Mouse (Mus musculus) stomach, embryonic 15.5 days (tissue): ENCODE measurements around the gene Gng2. TPM values are rescaled to one million over a fixed set of nuclear protein-coding genes. Genes with fewer than 3 reads are reported as not detected.

Experiments used
- ATAC-seq: fragments of 200-750 bp; cut with Nextera tagmentation; 2 replicates; pipeline ENCODE4 v1.8.0; 2017; ENCODE audit warnings: low read depth, moderate number of reproducible peaks, moderate TSS enrichment; ENCODE audit not compliant: insufficient read depth, low FRiP score
- H3K27ac ChIP-seq: fragments of 300-500 bp; sonication (generic); 2 replicates; pipeline ENCODE4 v1.5.1; 2015; ENCODE audit warnings: mild to moderate bottlenecking, inconsistent platforms
- H3K27me3 ChIP-seq: fragments of 300-500 bp; sonication (generic); replicated peaks from 2 replicates; pipeline ENCODE4 v1.6.1; 2015; ENCODE audit warnings: inconsistent platforms
- H3K36me3 ChIP-seq: fragments of 300-500 bp; sonication (generic); 2 replicates; pipeline ENCODE4 v1.6.1; 2015; ENCODE audit warnings: inconsistent platforms
- H3K4me1 ChIP-seq: fragments of 300-500 bp; sonication (generic); 2 replicates; pipeline ENCODE4 v1.6.1; 2015; ENCODE audit warnings: inconsistent platforms
- H3K4me2 ChIP-seq: fragments of 300-500 bp; sonication (generic); 2 replicates; pipeline ENCODE4 v1.6.1; 2015; ENCODE audit warnings: mild to moderate bottlenecking, inconsistent platforms
- H3K4me3 ChIP-seq: fragments of 300-500 bp; sonication (generic); replicated peaks from 2 replicates; pipeline ENCODE4 v1.5.1; 2015; ENCODE audit warnings: inconsistent platforms
- H3K9ac ChIP-seq: fragments of 300-500 bp; sonication (generic); 2 replicates; pipeline ENCODE4 v1.6.1; 2015; ENCODE audit warnings: inconsistent platforms
- H3K9me3 ChIP-seq: fragments of 300-500 bp; sonication (generic); 2 replicates; pipeline ENCODE4 v1.6.1; 2016; ENCODE audit warnings: inconsistent platforms
- WGBS: fragments of 180-500 bp; shearing (Covaris S2); methylation state at CpG from one replicate; pipeline ENCODE4 v1.1.7; 2015; 5-methylcytosine and 5-hydroxymethylcytosine counted together
- polyA plus RNA-seq: library from polyadenylated mRNA; unstranded; fragments of >200 nt; fragmentation: Nextera tagmentation; extraction: Ambion mirVana; gene quantifications from 2 replicates; pipeline ENCODE4 v1.2.1, GENCODE M21; 2015

Gng2 gene
- 45.5 and 46.0 TPM in 2 replicates for polyA plus RNA-seq

DNA sequence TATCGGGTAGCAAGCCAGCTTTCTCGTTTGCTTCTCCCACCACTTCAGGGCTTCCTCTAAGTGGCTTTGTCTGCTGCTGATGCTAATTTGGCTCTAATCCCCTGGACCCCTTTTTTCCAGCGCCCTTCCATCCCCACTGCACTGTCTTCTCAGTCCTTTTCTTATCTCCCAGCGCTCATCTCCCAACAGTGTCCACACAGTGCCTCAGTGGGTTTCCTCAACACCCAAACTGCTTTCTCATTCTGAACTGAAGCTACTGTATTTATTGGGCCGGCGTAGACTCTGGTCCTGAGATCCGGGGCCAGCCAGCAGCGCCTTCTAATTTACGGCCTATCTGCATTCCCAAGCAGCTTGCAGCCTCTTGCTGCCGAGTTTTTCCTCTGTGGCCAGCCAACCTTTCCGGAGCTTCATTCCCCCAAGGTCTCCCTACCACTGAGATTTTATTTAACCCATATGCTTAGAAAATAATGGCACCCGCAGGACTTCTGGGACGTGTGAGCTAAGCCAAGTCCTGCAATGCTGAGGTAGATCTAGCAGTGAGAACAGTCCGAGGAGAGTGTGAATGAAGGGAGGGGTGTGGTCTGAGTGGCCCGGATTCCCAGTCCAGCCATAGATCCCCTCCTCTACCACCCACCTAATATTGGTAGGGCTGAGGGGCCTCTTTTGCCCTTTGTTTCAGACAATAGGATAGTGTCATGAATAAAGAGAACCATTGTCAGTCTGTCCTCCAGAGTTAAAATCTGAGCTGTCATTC lies at the start of gene Gng2:
Gene Gng2, minus strand, starts transcription at position 357 of the 754 bp plus-strand sequence.
- no peaks in the 10 kb centered on the region for H3K36me3 ChIP-seq
- H3K27me3 ChIP-seq, result no peaks in the 10 kb centered on the region
- peak within 1 kb of the TSS; percentile 67 for H3K4me2 ChIP-seq
- H3K9me3 ChIP-seq, result no peaks in the 10 kb centered on the region
- peak; percentile 20; the same call in 1 of the 2 replicates for ATAC-seq
- H3K4me3 ChIP-seq, result peak within 1 kb of the TSS; percentile 50
- H3K9ac ChIP-seq, result peak within 1 kb of the TSS; percentile 41; the same call in 1 of the 2 replicates
- peak within 1 kb of the TSS; percentile 80 for H3K27ac ChIP-seq
- H3K4me1 ChIP-seq, result peaks cover 12% of the 10 kb centered on the region; the same call in 1 of the 2 replicates
- 13% methylated on average over 15 of the region's 15 CpGs for WGBS

GRCm38 (mm10) chr14:20024888-20025719 lies 47.7 kb upstream of the Gng2 start:
- no peak overlapping the region; the same call in 1 of the 2 replicates for H3K27ac ChIP-seq
- H3K9ac ChIP-seq, result no peak overlapping the region
- no peak for ATAC-seq
- 45% methylated on average over 6 of the region's 6 CpGs for WGBS
- no peaks in the 10 kb centered on the region for H3K36me3 ChIP-seq
- no peaks in the 10 kb centered on the region for H3K4me1 ChIP-seq
- H3K27me3 ChIP-seq, result no peaks in the 10 kb centered on the region
- H3K4me2 ChIP-seq, result no peak overlapping the region
- no peak overlapping the region for H3K4me3 ChIP-seq
- H3K9me3 ChIP-seq, result no peaks in the 10 kb centered on the region

DNA sequence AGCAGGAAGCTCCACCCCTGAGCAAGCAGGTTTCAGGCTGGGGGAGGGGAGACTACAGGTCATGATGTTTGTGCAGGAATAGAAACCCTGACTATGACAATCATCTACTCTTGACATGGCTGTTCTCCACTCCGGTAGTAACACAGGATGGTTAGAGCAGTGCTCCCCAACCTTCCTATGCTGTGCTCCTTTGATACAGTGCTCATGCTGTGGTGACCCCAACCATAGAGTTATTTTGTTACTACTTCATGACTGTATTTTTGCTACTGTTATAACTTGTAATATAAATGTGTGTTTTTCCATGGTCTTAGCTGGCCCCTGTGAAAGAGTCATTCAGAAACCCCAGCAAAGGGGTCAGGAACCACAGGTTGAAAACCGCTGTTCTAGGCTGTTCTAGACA lies 46.5 kb upstream of the Gng2 start:
- H3K4me2 ChIP-seq, result no peak overlapping the region
- no peaks in the 10 kb centered on the region for H3K36me3 ChIP-seq
- H3K4me1 ChIP-seq, result no peaks in the 10 kb centered on the region
- no peak for ATAC-seq
- H3K9me3 ChIP-seq, result no peaks in the 10 kb centered on the region
- H3K27me3 ChIP-seq, result no peaks in the 10 kb centered on the region
- no peak overlapping the region for H3K9ac ChIP-seq
- no peak overlapping the region for H3K27ac ChIP-seq
- WGBS, result 88% methylated on average over 2 of the region's 2 CpGs
- no peak overlapping the region for H3K4me3 ChIP-seq

DNA sequence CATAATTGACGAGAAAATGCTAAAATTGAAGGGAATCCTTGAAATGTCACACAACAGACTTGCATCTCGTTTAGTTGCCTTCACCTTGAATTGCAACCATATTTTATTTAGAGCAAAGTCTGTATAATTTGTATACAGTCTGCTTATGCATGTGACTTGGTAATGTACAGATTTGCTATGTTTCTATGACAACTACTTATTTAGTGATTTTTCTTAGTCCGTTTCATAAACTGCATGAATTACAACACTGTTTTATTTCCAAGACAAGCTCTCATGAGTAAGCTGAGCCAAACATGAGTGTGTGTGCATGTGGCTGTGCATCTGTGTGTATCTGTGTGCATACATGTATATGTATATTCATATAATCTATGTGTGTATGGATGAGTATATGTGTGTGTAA lies 42.1 kb upstream of the Gng2 start:
- H3K4me1 ChIP-seq, result no peaks in the 10 kb centered on the region
- WGBS, result 71% methylated on average over 3 of the region's 3 CpGs
- H3K9me3 ChIP-seq, result no peaks in the 10 kb centered on the region
- H3K36me3 ChIP-seq, result no peaks in the 10 kb centered on the region
- no peak overlapping the region for H3K9ac ChIP-seq
- H3K27ac ChIP-seq, result no peak overlapping the region
- H3K27me3 ChIP-seq, result no peaks in the 10 kb centered on the region
- no peak for ATAC-seq
- no peak overlapping the region for H3K4me2 ChIP-seq
- no peak overlapping the region for H3K4me3 ChIP-seq

- Histone ChIP-seq H3K27ac (no peak overlapping the region), H3K27me3 (no peaks in the 10 kb centered on the region)
These were observed 35.3 kb upstream of the Gng2 start for GRCm38 (mm10) chr14:20012506-20013275.

GRCm38 (mm10) chr14:20007446-20007845 lies 30.0 kb upstream of the Gng2 start:
- 67% methylated on average over 3 of the region's 3 CpGs for WGBS
- H3K4me3 ChIP-seq, result no peak overlapping the region
- H3K4me1 ChIP-seq, result no peaks in the 10 kb centered on the region
- H3K9ac ChIP-seq, result no peak overlapping the region
- H3K27ac ChIP-seq, result no peak overlapping the region
- H3K9me3 ChIP-seq, result no peaks in the 10 kb centered on the region
- no peaks in the 10 kb centered on the region for H3K27me3 ChIP-seq
- H3K4me2 ChIP-seq, result no peak overlapping the region
- ATAC-seq, result no peak
- H3K36me3 ChIP-seq, result no peaks in the 10 kb centered on the region

More at GRCm38 (mm10) chr14:20012506-20013275, 35.3 kb upstream of the Gng2 start:
- no peak overlapping the region for H3K9ac ChIP-seq
- H3K4me2 ChIP-seq, result no peak overlapping the region
- no peaks in the 10 kb centered on the region for H3K4me1 ChIP-seq
- H3K4me3 ChIP-seq, result no peak overlapping the region
- no peak for ATAC-seq
- H3K9me3 ChIP-seq, result no peaks in the 10 kb centered on the region
- WGBS, result 60% methylated on average over 9 of the region's 9 CpGs
- H3K36me3 ChIP-seq, result no peaks in the 10 kb centered on the region

DNA sequence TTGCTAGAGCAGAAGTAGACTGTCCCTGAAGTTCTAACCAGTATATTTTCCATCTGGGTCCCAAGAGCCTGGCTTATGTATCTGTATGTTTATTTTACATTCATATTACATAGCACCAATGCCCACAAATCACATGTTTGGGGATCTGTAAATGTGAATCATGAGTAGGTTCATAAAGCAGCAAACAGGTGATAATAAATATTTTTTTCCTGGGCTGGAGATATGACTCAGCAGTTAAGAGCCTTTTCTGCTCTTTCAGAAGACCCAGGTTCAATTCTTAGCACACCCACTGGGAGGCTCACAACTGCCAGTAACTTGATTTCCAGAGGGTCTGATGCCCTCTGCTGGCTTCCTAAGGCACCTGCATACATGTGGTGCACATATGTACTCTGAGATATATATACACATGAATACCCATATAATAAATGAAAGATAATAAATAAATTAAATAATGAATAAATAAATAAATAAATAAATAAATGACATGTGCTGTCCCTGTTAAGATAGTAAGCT lies 27.4 kb upstream of the Gng2 start:
- no peaks in the 10 kb centered on the region for H3K27me3 ChIP-seq
- H3K9ac ChIP-seq, result no peak overlapping the region
- ATAC-seq, result no peak
- H3K27ac ChIP-seq, result no peak overlapping the region
- no peaks in the 10 kb centered on the region for H3K9me3 ChIP-seq
- no peaks in the 10 kb centered on the region for H3K36me3 ChIP-seq
- no peak overlapping the region for H3K4me3 ChIP-seq
- H3K4me2 ChIP-seq, result no peak overlapping the region
- no peaks in the 10 kb centered on the region for H3K4me1 ChIP-seq

GRCm38 (mm10) chr14:19996853-19997252 lies 19.4 kb upstream of the Gng2 start:
- Histone ChIP-seq H3K27ac (no peak overlapping the region), H3K4me3 (no peak overlapping the region), H3K4me1 (no peaks in the 10 kb centered on the region), H3K9me3 (no peaks in the 10 kb centered on the region), H3K4me2 (no peak overlapping the region), H3K27me3 (no peaks in the 10 kb centered on the region), H3K36me3 (no peaks in the 10 kb centered on the region), H3K9ac (no peak overlapping the region)
- 92% methylated on average over 5 of the region's 5 CpGs for WGBS
- ATAC-seq, result no peak

GRCm38 (mm10) chr14:19995943-19996342 lies 18.5 kb upstream of the Gng2 start:
- no peak overlapping the region for H3K4me2 ChIP-seq
- no peaks in the 10 kb centered on the region for H3K27me3 ChIP-seq
- no peak overlapping the region for H3K27ac ChIP-seq
- no peaks in the 10 kb centered on the region for H3K4me1 ChIP-seq
- H3K9me3 ChIP-seq, result no peaks in the 10 kb centered on the region
- no peak for ATAC-seq
- 74% methylated on average over 4 of the region's 4 CpGs for WGBS
- H3K9ac ChIP-seq, result no peak overlapping the region
- no peaks in the 10 kb centered on the region for H3K36me3 ChIP-seq
- no peak overlapping the region for H3K4me3 ChIP-seq

DNA sequence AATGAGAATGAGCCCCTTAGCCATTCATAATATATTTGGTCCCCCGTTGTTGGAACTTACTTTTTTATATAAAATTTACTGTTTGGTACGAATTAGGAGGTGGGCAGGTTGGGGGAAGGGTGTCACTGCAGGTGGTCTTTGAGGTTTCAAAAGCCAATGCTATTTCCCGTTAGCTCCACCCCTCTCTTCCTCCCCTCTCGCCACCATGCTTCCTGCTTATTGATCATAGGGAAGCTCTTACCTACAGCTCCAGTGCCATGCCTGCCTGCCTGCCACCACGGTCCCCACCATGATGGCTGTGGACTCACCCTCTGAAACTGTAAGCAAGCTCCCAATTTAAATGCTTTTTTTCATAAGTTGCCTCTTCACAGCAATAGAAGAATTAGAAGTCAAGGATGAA lies 16.6 kb upstream of the Gng2 start:
- Histone ChIP-seq H3K27ac (no peak overlapping the region), H3K9me3 (no peaks in the 10 kb centered on the region), H3K4me1 (no peaks in the 10 kb centered on the region), H3K4me3 (no peak overlapping the region), H3K9ac (no peak overlapping the region), H3K36me3 (no peaks in the 10 kb centered on the region), H3K4me2 (no peak overlapping the region), H3K27me3 (no peaks in the 10 kb centered on the region)
- no peak for ATAC-seq
- WGBS, result 62% methylated on average over 5 of the region's 5 CpGs

- Histone ChIP-seq H3K27ac (no peak overlapping the region), H3K9ac (no peak overlapping the region), H3K4me3 (no peak overlapping the region), H3K4me1 (no peaks in the 10 kb centered on the region), H3K4me2 (no peak overlapping the region), H3K36me3 (no peaks in the 10 kb centered on the region), H3K27me3 (no peaks in the 10 kb centered on the region), H3K9me3 (no peaks in the 10 kb centered on the region)
- WGBS, result 68% methylated on average over 3 of the region's 3 CpGs
- ATAC-seq, result no peak
These were observed 16.1 kb upstream of the Gng2 start for GRCm38 (mm10) chr14:19993570-19993883.
